Mouse (Mus musculus): Measurements from ENCODE around the gene Rasal3. TPM values are rescaled to one million over a fixed set of nuclear protein-coding genes. Genes with fewer than 3 reads are reported as not detected.

The Rasal3 gene
- 10 to 100 TPM in 22 of 26 experiments, 1 to 10 TPM in 4; 5.0 to 76.7 (median 30.6) TPM for total RNA-seq (2018; cell fraction: chromatin; rRNA removed)
- total RNA-seq (2018; cell fraction: cytosol; rRNA removed), result 10 to 100 TPM in 20 of 26 experiments, 1 to 10 TPM in 6; 6.7 to 18.1 (median 12.4) TPM
- 10 to 100 TPM in 23 of 26 experiments, 1 to 10 TPM in 3; 5.5 to 55.5 (median 22.9) TPM for total RNA-seq (2018; cell fraction: nucleus; rRNA removed)
- 8.2 to 22.5 TPM (median 8.9 TPM) in 3 replicates for polyA plus RNA-seq (2018)

- H3K79me2 ChIP-seq (ENCODE audit: inconsistent target), result peaks cover 6% of the 10 kb centered on the region; the same call in 1 of the 2 replicates
- WGBS (ENCODE audit: missing documents), result 8% methylated on average over 7 of the region's 8 CpGs
- H3K36me3 ChIP-seq (ENCODE audit: inconsistent target), result no peaks in the 10 kb centered on the region
- H3K4me3 ChIP-seq (ENCODE audit: inconsistent target), result peak within 1 kb of the TSS; percentile 58
- H3K27ac ChIP-seq, result peak within 1 kb of the TSS; percentile 66
These were observed at the start of gene Rasal3 for GRCm38 (mm10) chr17:32403417-32403816. Gene Rasal3, minus strand, starts transcription at chr17:32403583.

GRCm38 (mm10) chr17:32452482-32452881 lies 49.1 kb upstream of the Rasal3 start, which contains the start of gene Cyp4f39:
Gene Cyp4f39, plus strand, starts transcription at chr17:32452723.
- Histone ChIP-seq H3K79me2 (ENCODE audit: inconsistent target) (no peaks in the 10 kb centered on the region), H3K4me3 (ENCODE audit: inconsistent target) (no peak within 1 kb of the TSS)

GRCm38 (mm10) chr17:32450844-32451537 lies 47.6 kb upstream of the Rasal3 start:
- H3K36me3 ChIP-seq (ENCODE audit: inconsistent target), result no peaks in the 10 kb centered on the region
- no peak overlapping the region for H3K4me3 ChIP-seq (ENCODE audit: inconsistent target)
- WGBS (ENCODE audit: missing documents), result 36% methylated on average over 2 of the region's 2 CpGs
- no peak overlapping the region for H3K27ac ChIP-seq
- H3K79me2 ChIP-seq (ENCODE audit: inconsistent target), result no peaks in the 10 kb centered on the region

More at GRCm38 (mm10) chr17:32452482-32452881, 49.1 kb upstream of the Rasal3 start, which contains the start of gene Cyp4f39:
- Histone ChIP-seq H3K27ac (no peak within 1 kb of the TSS), H3K36me3 (ENCODE audit: inconsistent target) (no peaks in the 10 kb centered on the region)
- WGBS (ENCODE audit: missing documents), result 10% methylated on average over 19 of the region's 19 CpGs

- no peaks in the 10 kb centered on the region for H3K79me2 ChIP-seq (ENCODE audit: inconsistent target)
- no peak overlapping the region for H3K4me3 ChIP-seq (ENCODE audit: inconsistent target)
- WGBS (ENCODE audit: missing documents), result 100% methylated on average over 1 of the region's 1 CpGs
- no peaks in the 10 kb centered on the region for H3K36me3 ChIP-seq (ENCODE audit: inconsistent target)
- no peak overlapping the region for H3K27ac ChIP-seq
These were observed 45.7 kb upstream of the Rasal3 start for GRCm38 (mm10) chr17:32449042-32449441.

GRCm38 (mm10) chr17:32447195-32447594 lies 43.8 kb upstream of the Rasal3 start:
- no peaks in the 10 kb centered on the region for H3K79me2 ChIP-seq (ENCODE audit: inconsistent target)
- H3K4me3 ChIP-seq (ENCODE audit: inconsistent target), result no peak overlapping the region
- no peaks in the 10 kb centered on the region for H3K36me3 ChIP-seq (ENCODE audit: inconsistent target)
- H3K27ac ChIP-seq, result no peak overlapping the region

- WGBS (ENCODE audit: missing documents), result 81% methylated on average over 5 of the region's 5 CpGs
These were observed 41.6 kb upstream of the Rasal3 start for GRCm38 (mm10) chr17:32445016-32445415.

GRCm38 (mm10) chr17:32443245-32443644 lies 39.9 kb upstream of the Rasal3 start:
- Histone ChIP-seq H3K79me2 (ENCODE audit: inconsistent target) (no peaks in the 10 kb centered on the region), H3K4me3 (ENCODE audit: inconsistent target) (no peak overlapping the region), H3K36me3 (ENCODE audit: inconsistent target) (no peaks in the 10 kb centered on the region), H3K27ac (no peak overlapping the region)
- 23% methylated on average over 6 of the region's 6 CpGs for WGBS (ENCODE audit: missing documents)

More at GRCm38 (mm10) chr17:32445016-32445415, 41.6 kb upstream of the Rasal3 start:
- Histone ChIP-seq H3K36me3 (ENCODE audit: inconsistent target) (no peaks in the 10 kb centered on the region), H3K27ac (no peak overlapping the region), H3K4me3 (ENCODE audit: inconsistent target) (no peak overlapping the region), H3K79me2 (ENCODE audit: inconsistent target) (no peaks in the 10 kb centered on the region)

GRCm38 (mm10) chr17:32437106-32437505 lies 33.7 kb upstream of the Rasal3 start:
- Histone ChIP-seq H3K36me3 (ENCODE audit: inconsistent target) (no peaks in the 10 kb centered on the region), H3K27ac (no peak overlapping the region)
- 96% methylated on average over 4 of the region's 4 CpGs for WGBS (ENCODE audit: missing documents)

GRCm38 (mm10) chr17:32435151-32435550 lies 31.8 kb upstream of the Rasal3 start:
- Histone ChIP-seq H3K36me3 (ENCODE audit: inconsistent target) (no peaks in the 10 kb centered on the region), H3K79me2 (ENCODE audit: inconsistent target) (no peaks in the 10 kb centered on the region), H3K4me3 (ENCODE audit: inconsistent target) (no peak overlapping the region), H3K27ac (no peak overlapping the region)
- WGBS (ENCODE audit: missing documents), result 94% methylated on average over 5 of the region's 5 CpGs

More at GRCm38 (mm10) chr17:32437106-32437505, 33.7 kb upstream of the Rasal3 start:
- no peak overlapping the region for H3K4me3 ChIP-seq (ENCODE audit: inconsistent target)
- H3K79me2 ChIP-seq (ENCODE audit: inconsistent target), result no peaks in the 10 kb centered on the region

- no peak overlapping the region for H3K27ac ChIP-seq
- no peaks in the 10 kb centered on the region for H3K36me3 ChIP-seq (ENCODE audit: inconsistent target)
- H3K79me2 ChIP-seq (ENCODE audit: inconsistent target), result no peaks in the 10 kb centered on the region
- no peak overlapping the region for H3K4me3 ChIP-seq (ENCODE audit: inconsistent target)
- 51% methylated on average over 4 of the region's 4 CpGs for WGBS (ENCODE audit: missing documents)
These were observed 30.9 kb upstream of the Rasal3 start for GRCm38 (mm10) chr17:32434324-32434723.

- no peak overlapping the region for H3K4me3 ChIP-seq (ENCODE audit: inconsistent target)
- no peaks in the 10 kb centered on the region for H3K36me3 ChIP-seq (ENCODE audit: inconsistent target)
- no peaks in the 10 kb centered on the region for H3K79me2 ChIP-seq (ENCODE audit: inconsistent target)
- H3K27ac ChIP-seq, result no peak overlapping the region
- WGBS (ENCODE audit: missing documents), result 54% methylated on average over 3 of the region's 3 CpGs
These were observed 28.6 kb upstream of the Rasal3 start for GRCm38 (mm10) chr17:32431972-32432371.

- H3K4me3 ChIP-seq (ENCODE audit: inconsistent target), result no peak overlapping the region
- no peaks in the 10 kb centered on the region for H3K36me3 ChIP-seq (ENCODE audit: inconsistent target)
- no peaks in the 10 kb centered on the region for H3K79me2 ChIP-seq (ENCODE audit: inconsistent target)
- no peak overlapping the region for H3K27ac ChIP-seq
These were observed 23.2 kb upstream of the Rasal3 start for GRCm38 (mm10) chr17:32426610-32427009.

GRCm38 (mm10) chr17:32424034-32424433 lies 20.7 kb upstream of the Rasal3 start, which contains the start of gene Pglyrp2:
Gene Pglyrp2, minus strand, starts transcription at chr17:32424167.
- no peaks in the 10 kb centered on the region for H3K79me2 ChIP-seq (ENCODE audit: inconsistent target)
- no peaks in the 10 kb centered on the region for H3K36me3 ChIP-seq (ENCODE audit: inconsistent target)
- no peak within 1 kb of the TSS for H3K27ac ChIP-seq
- H3K4me3 ChIP-seq (ENCODE audit: inconsistent target), result no peak within 1 kb of the TSS
- WGBS (ENCODE audit: missing documents), result 38% methylated on average over 2 of the region's 2 CpGs

GRCm38 (mm10) chr17:32420781-32421180 lies 17.4 kb upstream of the Rasal3 start:
- no peak overlapping the region for H3K4me3 ChIP-seq (ENCODE audit: inconsistent target)
- H3K36me3 ChIP-seq (ENCODE audit: inconsistent target), result no peaks in the 10 kb centered on the region
- H3K79me2 ChIP-seq (ENCODE audit: inconsistent target), result no peaks in the 10 kb centered on the region
- no peak overlapping the region for H3K27ac ChIP-seq
- WGBS (ENCODE audit: missing documents), result 84% methylated on average over 8 of the region's 8 CpGs

GRCm38 (mm10) chr17:32419989-32420388 lies 16.6 kb upstream of the Rasal3 start:
- Histone ChIP-seq H3K27ac (no peak overlapping the region), H3K4me3 (ENCODE audit: inconsistent target) (no peak overlapping the region), H3K36me3 (ENCODE audit: inconsistent target) (no peaks in the 10 kb centered on the region), H3K79me2 (ENCODE audit: inconsistent target) (no peaks in the 10 kb centered on the region)
- WGBS (ENCODE audit: missing documents), result 100% methylated on average over 2 of the region's 2 CpGs
